Mouse (Mus musculus): ENCODE results near the gene Angptl6.
A peak's percentile ranks its signal among the peaks of the same experiment; 100 is the strongest.

Angptl6 gene

DNA sequence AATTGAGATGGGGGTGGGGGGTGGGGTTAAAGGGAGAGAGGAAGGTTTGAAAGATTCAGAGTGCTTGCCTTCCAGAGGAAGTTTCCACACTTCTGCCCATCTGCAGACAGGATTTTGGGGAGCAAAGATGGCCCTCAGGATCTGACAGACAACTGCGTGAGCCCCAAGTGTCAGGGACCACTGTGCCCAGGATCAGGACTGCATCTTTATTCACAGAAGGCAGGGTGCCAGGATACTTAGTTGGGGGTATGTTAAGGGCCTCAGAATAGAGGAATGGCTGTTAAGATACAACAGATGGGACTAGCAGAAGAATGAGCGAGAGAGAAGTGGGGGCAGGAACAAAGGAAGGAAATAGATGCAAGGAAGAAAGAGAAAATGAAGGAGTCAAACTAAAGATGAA lies 7.0 kb upstream of the Angptl6 start:
- DNase-seq (ENCODE audit: low spot score in 2 of 2) = no peak

DNA sequence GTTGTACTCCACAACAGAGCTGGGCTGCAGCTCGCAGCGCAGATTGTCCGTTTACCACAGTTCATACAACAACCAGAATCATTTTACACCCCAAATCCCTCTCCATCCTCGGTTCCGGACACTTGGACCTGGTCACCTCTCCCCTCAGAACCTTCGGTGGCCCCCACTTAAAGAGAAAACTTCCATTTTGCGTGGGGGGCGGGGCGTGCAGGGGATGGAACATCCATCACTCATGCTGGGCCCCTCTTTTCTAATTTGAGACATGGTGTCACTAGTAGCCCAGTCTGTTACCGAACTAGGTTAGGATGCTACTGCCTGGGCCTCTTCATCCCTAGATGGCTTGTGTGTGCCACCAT lies 839 bp downstream of the Angptl6 start:
- DNase-seq (ENCODE audit: low spot score in 2 of 2) = no peak

DNA sequence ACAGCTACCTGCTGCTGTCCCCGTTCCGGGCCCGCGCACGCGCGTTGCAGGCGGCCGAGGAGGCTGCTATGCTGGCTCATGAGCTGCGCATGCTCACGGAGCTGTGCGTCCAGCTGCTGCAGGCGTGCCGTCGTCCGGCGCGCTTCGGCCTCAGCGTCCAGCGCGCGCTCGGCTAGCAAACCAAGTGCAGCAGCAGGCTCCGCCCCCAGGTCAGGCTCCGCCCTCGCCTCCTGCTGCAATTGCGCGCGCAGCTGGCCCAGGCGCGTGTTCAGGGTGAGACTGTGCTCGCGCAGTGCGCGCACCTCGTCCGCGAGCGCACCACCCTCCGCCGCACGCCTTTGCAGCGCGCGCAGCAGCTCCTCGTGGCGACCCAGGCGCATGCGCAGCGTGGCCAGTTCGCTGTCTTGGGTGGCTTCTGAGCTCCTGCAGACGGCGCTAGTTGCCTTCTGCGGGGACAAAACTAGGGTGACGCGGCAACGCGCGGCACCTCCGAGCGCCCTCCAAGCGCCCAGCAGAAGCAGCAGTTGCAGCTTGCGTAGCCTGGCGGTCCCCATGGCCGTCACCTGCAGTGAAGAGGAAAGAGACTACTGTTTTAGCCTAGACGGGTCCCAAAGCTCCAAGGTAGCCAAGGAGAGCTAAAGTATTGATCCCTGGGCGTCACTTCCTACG lies 1.4 kb downstream of the Angptl6 start:
- peak; percentile 99 to 100 for DNase-seq (ENCODE audit: low spot score in 2 of 2)

DNA sequence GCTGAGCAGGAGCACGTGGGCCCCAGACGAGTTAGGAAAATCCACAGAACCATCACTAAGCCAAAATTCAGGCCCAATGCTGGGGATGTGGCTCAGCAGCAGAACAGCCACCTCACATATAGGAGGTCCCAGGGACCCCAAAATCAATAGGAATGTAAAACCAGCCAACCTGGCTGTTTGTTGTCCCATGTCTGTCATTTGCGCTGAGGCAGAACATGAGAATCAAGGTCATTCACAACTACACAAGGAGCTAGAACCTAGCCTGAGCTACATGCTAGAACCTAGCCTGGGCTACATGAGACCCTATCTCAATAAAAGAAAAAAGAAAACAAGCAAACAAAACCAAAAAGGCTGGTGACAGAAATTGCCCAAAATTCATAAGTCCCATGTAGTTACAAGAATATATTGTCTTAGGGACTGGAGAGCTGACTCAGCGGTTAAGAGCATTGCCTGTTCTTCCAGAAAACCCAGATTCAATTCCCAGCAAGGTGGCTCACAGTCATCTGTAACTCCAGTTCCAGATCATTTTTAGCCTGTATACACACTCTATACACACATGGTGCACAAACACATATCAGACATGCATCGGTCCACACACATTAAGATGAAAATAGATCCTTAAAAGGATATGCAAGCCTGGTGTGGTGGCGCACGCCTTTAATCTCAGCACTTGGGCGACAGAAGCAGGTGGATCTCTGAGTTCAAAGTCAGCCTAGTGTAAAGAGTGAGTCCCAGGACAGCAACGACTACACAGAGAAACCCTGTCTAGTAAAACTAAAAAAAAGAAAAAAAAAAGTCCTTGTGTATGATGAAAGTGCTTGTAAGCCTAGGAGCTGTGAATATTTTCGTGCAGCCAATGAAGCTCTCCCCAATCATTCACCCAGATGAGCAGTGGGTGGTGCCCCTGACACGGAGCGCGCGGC lies 2.1 kb downstream of the Angptl6 start:
- no peak for DNase-seq (ENCODE audit: low spot score in 2 of 2)

DNA sequence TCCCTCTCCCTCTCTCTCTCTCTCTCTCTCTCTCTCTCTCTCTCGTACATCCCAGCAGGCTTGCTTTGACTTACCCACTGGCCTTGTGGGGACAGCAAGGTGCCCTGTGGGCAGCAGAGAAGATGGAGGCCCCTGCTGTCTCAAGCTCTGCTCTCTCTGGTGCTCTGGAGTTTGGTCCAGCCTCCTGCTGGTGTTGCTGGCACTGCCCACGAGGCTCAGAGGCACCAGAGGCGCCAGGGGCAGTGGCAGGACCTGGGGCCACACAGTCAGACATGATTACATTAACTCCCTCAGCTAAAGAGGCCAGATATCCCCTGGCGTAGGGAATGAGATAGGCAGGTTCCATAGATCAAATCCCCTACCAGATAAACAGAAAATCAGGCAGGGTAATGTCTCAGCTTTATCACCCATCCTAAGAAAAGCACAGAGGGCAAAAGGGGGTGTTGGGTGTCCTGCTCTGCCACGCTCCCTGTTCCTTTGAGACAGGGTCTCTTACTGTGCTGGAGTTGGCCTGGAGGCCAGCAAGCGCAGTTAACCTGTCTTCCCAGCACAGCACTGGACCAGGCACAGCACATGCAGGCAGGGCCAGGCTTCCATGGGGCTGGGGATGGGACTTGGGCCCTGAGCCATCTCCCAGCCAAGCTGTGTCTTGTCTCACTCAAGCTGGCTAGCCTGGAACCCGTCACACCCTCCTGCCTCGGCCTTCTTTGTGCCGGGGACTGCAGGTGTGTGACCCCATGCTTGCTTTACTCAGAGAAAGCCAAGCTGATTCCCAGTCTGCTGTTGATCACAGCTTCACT lies 3.0 kb downstream of the Angptl6 start:
- no peak for DNase-seq (ENCODE audit: low spot score in 2 of 2)

DNA sequence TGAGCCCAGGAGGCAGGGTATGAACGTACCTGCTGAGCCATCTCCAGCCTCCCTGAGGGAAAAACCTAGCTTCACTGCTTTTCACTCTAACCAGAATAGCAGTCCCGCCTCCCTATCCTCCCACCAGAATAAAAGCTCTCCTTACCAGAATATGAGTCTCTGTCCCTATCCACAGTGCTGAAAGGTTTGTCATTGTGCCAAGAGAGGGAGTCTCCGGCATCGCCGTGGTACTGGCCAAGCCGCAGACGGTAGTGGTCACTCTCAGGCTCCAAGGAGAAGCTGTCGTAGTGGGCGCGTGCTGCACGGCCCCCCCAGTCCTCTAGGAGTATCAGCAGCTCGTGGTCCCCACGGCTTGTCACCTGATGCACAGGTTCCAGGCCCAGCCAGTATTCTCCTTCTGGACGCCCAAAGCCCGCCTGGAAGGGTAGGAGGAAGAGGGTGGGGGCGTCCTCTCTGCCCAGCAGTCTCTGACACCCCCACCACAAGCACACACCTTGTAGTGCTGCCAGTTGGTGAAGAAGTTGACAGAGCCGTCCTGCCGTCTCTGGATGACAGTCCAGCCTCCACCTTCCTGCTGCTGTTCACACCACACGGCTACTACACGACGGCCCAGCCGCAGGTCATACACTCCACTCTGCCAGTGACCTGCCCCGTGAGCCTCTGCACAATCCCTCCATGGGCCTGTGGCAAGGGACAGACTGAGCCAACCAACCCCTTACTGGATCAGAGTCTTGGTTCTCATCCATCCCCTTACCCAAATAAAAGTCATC lies 4.3 kb downstream of the Angptl6 start:
- no peak for DNase-seq (ENCODE audit: low spot score in 2 of 2)

DNA sequence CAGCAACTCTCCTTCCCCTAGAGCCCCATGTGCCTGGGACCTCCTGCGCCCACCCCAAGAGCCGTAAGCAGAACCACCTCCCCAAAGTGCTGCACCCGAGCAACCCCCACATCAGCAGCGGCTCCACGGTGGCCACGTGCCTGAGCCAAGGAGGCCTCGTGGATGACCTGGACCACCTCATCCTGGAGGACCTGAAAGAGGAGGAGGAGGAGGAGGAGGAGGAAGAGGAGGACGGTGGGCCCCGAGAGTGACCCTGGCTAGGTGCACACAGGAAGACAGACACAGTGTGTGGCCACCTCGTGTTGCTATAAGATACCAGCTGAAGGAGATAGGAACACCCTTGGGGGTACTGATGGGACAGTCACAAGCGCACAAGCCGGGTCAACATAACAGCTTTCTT lies 6.0 kb downstream of the Angptl6 start:
- no peak for DNase-seq (ENCODE audit: low spot score in 2 of 2)

DNA sequence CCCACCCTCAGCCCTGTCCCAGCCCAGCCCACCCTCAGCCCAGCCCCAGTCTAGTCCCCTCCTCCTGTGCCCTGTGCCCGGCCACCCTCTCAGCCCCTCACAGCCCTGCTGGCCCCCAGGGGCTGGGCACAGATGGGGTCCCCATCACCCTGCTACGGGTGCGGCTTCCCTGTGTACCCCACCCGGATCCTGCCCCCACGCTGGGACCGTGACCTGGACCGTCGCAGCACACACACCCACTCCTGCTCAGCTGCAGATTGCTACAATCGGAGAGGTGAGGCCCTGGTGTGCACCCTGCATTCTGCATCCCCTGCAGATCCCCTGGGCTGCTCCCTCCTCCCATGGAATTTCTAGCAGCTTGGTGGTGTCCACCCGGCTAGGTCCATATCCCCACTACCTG lies 6.5 kb downstream of the Angptl6 start:
- no peak for DNase-seq (ENCODE audit: low spot score in 2 of 2)

DNA sequence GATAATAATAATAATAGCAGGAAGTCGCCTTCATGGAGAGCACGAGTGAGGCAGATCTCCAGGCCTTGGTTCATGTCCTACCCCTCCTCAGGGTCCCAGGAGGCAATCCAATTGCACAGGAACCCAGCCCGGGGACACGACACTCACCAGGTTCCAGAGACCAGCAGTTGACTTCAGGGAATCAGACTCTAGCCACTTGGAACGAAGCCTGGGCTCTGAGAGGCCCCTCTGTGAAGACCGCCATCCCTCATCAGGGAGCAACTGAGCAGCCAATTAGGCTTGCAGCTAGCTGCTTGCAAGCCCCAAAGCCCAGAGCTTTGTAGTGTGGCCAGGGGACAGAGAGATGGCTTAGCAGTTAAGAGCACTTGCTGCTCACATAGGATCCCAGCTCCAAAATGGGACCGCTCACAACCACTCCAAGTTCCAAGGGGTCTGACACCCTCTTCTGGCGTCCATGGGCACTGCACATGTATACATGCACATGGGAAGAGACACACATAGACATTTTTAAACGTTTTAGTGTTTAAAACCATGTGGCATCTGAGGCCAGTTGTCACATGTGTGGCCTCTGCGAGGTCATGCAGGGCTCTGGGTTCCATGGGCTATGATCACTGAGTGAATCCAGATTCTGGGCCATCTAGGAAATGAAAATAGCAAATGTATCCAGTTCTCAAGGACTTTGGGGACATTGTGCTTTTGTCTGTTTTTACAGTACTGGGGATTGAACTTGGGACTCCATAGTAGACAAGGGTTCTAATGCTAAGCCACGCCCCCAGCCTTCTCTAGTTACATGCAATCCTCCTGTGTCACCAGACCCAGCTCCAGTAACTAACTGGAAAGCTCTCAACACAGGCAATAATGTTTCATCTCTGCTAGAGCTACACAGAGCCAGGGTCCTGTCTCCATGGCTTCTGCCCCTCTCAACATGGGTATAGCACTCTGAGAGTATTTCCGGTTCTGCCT lies 9.0 kb downstream of the Angptl6 start:
- DNase-seq (ENCODE audit: low spot score in 2 of 2) = no peak

DNA sequence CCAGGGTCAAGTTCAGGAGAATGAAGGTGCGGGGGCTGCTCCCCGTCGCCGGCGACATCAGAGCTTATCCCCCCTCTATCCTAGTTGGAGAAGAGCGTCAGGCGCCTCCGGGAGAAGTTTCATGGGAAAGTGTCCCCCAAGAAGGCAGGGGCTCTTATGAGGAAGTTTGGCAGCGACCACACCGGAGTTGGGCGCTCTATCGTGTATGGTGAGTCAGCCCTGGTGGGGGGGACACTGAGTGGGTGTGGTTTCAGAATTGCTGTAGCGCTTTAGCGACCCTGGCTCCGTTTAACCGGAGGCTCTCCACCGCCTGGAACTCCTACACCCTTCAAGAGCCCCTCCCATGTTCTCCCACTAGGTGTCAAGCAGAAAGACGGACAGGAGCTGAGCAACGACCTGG lies 10.3 kb downstream of the Angptl6 start:
- DNase-seq (ENCODE audit: low spot score in 2 of 2) = no peak

DNA sequence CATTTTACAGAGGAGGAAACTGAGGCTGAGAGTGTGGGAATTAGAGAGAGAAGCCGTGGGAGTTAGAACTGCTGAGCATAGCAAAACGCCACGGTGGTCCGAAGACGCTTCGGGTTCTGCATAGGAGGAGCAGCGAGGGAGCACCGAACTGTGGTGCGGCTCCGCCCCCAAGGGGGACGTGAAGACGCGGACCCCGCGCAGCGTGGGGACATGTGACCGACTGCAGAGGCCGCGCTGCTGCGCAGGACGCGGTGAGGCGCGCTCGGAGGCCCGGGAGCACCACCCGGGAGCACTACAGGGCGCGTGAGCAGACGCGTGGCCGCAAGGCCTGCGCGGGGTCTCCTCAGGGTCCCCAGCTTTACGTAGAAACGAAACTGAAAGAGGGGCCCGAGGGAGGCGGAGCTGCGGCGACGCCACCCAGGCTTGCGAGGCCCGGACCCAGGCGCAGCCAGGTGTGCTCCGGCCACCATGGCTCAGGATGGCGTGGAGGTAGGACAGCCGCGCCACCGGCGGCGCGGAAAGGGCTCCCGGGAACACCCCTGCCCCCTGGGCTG lies 11.0 kb downstream of the Angptl6 start, which contains the start of gene A230050P20Rik:
Gene A230050P20Rik, plus strand, starts transcription at position 195 of the 554 bp plus-strand sequence.
- DNase-seq (ENCODE audit: low spot score in 2 of 2) = peak; percentile 76 to 81

DNA sequence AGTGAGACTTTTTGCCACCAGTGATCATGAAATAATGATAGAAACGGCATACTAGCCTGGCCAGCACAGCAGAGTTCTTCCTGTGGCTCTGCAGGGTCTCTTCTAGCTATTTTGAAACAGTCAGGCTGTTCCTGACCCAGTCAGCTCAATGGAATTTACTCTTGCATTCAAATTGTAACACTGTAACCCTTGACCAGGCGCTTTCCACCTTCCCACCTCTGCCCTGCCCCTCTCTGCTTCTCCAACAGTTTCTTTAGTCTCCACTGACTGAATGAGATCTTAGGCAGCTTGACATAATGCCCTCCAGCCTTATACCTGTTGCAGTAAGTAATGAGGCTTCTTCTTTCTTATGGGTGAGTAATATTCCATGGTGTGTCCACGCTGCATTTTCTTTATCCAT lies 12.6 kb downstream of the Angptl6 start:
- no peak for DNase-seq (ENCODE audit: low spot score in 2 of 2)

DNA sequence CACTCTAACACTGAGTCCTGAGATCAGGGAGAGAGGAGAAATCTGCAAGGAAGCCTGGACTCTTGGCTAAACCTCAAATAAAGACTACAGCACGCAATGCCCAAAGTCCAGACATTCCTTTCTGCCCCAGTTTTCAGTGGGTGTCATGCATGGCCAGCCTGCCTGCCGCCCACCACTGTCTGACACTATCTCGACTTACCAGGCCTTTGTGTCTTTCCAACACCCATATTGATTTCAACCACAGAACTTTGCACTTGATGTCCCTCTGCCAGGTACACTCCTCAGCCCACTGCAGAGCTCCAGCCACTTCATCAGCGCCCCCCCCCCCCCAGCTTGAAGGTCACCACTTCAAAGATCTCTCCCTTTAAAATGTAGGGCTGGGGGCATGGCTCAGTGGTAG lies 17.3 kb downstream of the Angptl6 start:
- no peak for DNase-seq (ENCODE audit: low spot score in 2 of 2)

DNA sequence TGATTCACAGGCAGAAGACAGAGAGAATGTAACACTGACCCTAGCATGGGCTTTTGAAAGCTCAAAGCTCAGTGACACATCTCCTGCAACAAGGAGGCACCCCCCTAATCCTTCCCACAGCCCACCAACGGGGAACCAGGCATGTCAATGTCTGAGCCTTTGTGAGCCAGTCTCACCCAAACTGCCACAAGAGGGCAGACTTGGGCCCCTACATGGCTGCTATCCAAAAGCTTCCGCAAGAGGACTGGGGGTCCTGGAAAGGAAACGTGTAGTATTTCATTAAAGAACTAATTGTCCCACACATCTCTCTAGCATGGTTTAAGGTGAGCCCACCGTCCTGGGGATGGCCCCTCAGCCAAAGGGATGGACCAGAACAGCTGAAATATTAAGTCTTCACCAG lies 17.7 kb downstream of the Angptl6 start:
- DNase-seq (ENCODE audit: low spot score in 2 of 2) = no peak

DNA sequence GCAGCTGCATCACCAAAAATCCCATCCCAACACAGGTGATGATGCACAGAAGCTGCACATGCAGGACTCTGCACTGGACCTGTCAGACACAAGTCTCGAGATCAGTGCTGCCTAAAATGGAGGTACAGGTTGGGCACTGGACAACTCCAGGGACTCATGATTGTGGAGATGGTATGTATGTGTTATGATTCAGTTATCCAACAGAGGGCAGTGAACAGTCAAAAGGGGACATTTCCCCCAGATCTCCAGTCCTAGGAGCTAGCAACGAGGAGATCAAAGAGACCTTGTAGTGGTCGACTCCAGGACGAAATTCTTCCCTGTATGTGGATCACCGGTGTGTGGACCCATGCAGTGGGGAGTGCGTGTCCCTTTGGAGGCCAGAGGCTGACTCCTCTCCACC lies 19.6 kb downstream of the Angptl6 start:
- DNase-seq (ENCODE audit: low spot score in 2 of 2) = no peak

DNA sequence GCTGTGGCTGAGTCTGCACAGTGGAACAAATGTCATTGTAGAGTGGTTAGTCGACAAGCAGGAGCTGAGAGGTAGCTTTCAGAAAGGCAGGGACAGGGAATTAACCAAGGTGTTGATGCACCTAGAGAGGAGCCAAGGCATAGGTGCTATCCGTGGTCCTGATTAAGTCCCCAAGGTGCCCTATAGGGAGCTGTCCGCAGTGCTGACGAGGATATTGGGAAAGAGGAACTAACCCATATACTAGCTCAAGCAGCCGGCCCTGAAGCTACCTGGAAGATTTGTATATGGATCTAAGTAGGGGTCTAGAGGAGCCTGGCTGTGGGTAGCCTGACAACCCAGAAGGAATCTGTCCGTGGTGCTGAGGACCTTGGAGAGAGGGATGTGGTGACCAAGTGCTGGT lies 22.4 kb downstream of the Angptl6 start:
- no peak for DNase-seq (ENCODE audit: low spot score in 2 of 2)

DNA sequence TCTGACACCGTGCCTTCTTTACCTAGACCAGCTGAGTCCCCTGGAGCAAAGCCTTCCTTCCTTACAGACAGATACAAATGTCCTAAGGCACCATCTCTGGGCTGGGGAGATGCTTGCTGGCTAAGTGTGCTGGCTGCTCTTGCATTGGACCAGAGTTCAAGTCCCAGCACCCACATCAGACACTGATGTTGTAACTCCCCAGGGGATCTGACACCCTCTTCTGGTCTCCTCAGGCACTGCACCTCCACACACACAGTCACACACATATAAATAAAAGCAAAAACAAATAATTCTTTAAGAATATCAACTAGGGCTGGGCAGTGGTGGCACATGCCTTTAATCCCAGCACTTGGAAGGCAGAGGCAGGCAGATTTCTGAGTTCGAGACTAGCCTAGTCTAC lies 29.3 kb downstream of the Angptl6 start:
- no peak for DNase-seq (ENCODE audit: low spot score in 2 of 2)

DNA sequence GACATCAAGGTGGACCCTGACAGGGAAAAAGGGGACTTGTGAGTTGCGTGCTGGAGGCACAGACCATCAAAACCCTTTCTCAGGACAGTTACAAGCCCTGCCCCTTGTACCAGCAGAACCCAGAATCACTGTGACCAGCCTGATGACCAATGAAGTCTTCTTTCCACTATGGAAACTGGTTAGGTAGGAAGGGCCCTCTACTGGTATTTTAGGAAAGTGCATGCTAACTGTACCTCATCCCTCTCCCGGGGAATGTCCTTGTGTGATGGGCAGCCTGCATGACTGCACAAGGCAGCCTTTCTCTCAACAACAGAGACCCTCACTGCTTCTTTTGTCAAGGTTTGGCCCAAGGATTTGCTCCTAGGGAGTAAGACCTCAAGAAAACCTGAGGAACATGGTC lies 36.9 kb downstream of the Angptl6 start:
- no peak for DNase-seq (ENCODE audit: low spot score in 2 of 2)

DNA sequence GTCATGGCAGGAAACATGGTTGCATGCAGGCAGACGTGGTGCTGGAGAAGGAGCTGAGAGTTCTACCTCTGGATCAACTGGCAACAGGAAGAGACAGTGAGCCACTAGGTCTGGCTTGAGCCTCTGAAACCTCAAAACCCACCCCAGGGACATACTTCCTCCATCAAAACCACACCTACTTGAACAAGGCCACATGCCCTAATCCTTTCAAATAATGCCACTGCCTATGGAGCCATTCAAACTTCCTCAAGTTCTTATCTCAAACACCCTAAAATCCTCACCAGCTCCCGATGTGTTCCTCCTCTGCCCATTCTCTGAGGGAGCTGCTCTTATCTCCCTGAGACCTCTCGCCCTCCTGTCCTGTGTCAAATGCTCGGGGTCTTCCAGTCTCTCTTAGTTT lies 37.3 kb downstream of the Angptl6 start:
- DNase-seq (ENCODE audit: low spot score in 2 of 2) = no peak

DNA sequence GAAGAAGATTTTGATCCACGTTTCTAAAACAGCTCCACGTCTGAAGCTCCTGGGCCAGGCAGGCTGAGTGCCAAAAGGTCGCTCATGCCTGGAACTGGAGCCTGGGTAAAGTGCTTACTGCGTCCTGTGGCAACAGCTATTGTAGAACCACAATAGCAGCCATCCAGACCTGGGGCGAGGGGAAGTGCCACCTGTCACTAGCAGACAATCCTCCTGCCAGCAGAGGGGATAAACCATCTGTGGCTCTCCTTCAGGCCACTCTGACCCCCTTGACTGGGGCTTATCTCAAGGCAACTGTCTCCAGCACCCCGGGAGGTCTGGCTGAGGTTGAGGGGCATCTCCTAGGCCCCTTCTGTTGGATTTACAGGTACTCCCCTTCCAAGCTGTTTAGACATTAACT lies 40.6 kb downstream of the Angptl6 start:
- DNase-seq (ENCODE audit: low spot score in 2 of 2) = no peak
